Mouse (Mus musculus): ENCODE results near the gene Tulp2. TPM values are rescaled to one million over a fixed set of nuclear protein-coding genes. Genes with fewer than 3 reads are reported as not detected.
"Not testable (repeated sequence)": the region's sequence is repeated elsewhere in the genome, so short reads cannot be mapped to it uniquely, and the experiment has no call there.

Tulp2 gene
- polyA plus RNA-seq, 1 experiment = 0.20 TPM

DNA sequence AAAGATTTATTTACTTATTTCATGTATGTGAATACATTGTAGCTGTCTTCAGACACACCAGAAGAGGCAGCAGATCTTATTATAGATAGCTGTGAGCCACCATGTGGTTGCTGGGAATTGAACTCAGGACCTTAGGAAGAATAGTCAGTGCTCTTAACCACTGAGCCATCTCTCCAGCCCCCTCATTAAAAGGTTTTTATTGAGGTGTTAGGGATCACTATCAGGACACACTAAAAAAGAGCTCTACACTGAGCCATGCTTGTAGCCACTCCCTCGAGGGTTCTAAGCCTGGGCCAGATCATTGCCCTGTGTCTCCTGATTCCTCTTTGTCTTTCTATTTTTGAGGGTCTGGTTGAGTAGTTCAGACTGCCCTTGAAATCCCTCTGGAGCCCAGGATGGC is 5.2 kb upstream of the Tulp2 start:
- no peaks in the 10 kb centered on the region for H3K27me3 ChIP-seq (replicated peaks; ENCODE audit: control insufficient read depth, insufficient read depth, low read length)
- DNase-seq = no peak
- no peak overlapping the region for H3K4me3 ChIP-seq (ENCODE audit: insufficient read depth, low read depth, low read length)
- no peak overlapping the region for H3K27ac ChIP-seq (ENCODE audit: insufficient read depth, low read depth, low read length)
- TF ChIP-seq POLR2A (IDR thresholded peaks at IDR 0.05; ENCODE audit: low read depth, low read length) (no peak), CTCF (conservative IDR thresholded peaks at IDR 0.05; ENCODE audit: insufficient read depth, insufficient read length, low read depth, low read length) (no peak)
- no peaks in the 10 kb centered on the region; the same call in 1 of the 2 replicates for H3K4me1 ChIP-seq (ENCODE audit: control insufficient read depth, insufficient read depth, low read length)
- no peaks in the 10 kb centered on the region for H3K36me3 ChIP-seq (ENCODE audit: control insufficient read depth, insufficient read depth, low read length)
- WGBS = 31% methylated on average over 1 of the region's 1 CpGs

GRCm38 (mm10) chr7:45477003-45477402 is 4.7 kb upstream of the Tulp2 start:
- Histone ChIP-seq H3K36me3 (ENCODE audit: control insufficient read depth, insufficient read depth, low read length) (no peaks in the 10 kb centered on the region), H3K27ac (ENCODE audit: insufficient read depth, low read depth, low read length) (no peak overlapping the region), H3K4me3 (ENCODE audit: insufficient read depth, low read depth, low read length) (no peak overlapping the region), H3K4me1 (ENCODE audit: control insufficient read depth, insufficient read depth, low read length) (no peaks in the 10 kb centered on the region; the same call in 1 of the 2 replicates), H3K27me3 (replicated peaks; ENCODE audit: control insufficient read depth, insufficient read depth, low read length) (no peaks in the 10 kb centered on the region)
- peak; percentile 78 for DNase-seq
- 2% methylated on average over 3 of the region's 3 CpGs for WGBS
- TF ChIP-seq POLR2A (IDR thresholded peaks at IDR 0.05; ENCODE audit: low read depth, low read length) (no peak), CTCF (conservative IDR thresholded peaks at IDR 0.05; ENCODE audit: insufficient read depth, insufficient read length, low read depth, low read length) (peak; percentile 73)

DNA sequence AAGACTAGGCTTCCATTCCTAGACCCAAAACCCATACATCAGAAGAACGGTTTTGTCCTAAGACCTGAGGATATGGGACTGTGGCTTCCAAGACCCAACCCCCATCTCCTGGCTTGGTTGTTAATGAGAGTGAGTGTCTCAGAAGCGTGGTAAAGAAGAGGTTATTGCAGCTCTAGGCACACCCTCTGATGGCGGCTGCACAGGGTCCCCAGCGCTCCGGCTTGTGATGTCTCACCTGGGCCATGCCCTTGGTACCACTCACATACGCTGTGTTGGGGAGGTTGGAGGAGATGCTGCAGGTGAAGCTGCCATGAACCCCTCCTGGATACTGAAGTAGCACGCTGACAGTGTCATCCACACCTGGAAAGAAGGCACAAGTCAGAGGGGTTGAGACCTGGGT is 2.9 kb upstream of the Tulp2 start:
- H3K36me3 ChIP-seq (ENCODE audit: control insufficient read depth, insufficient read depth, low read length) = no peaks in the 10 kb centered on the region
- TF ChIP-seq CTCF (conservative IDR thresholded peaks at IDR 0.05; ENCODE audit: insufficient read depth, insufficient read length, low read depth, low read length) (no peak), POLR2A (IDR thresholded peaks at IDR 0.05; ENCODE audit: low read depth, low read length) (no peak)
- no peaks in the 10 kb centered on the region for H3K27me3 ChIP-seq (replicated peaks; ENCODE audit: control insufficient read depth, insufficient read depth, low read length)
- no peaks in the 10 kb centered on the region; the same call in 1 of the 2 replicates for H3K4me1 ChIP-seq (ENCODE audit: control insufficient read depth, insufficient read depth, low read length)
- no peak overlapping the region for H3K27ac ChIP-seq (ENCODE audit: insufficient read depth, low read depth, low read length)
- DNase-seq = no peak
- no peak overlapping the region for H3K4me3 ChIP-seq (ENCODE audit: insufficient read depth, low read depth, low read length)
- WGBS = 96% methylated on average over 7 of the region's 7 CpGs

- H3K36me3 ChIP-seq (ENCODE audit: control insufficient read depth, insufficient read depth, low read length); H3K4me1 ChIP-seq (ENCODE audit: control insufficient read depth, insufficient read depth, low read length); H3K4me3 ChIP-seq (ENCODE audit: insufficient read depth, low read depth, low read length); H3K27me3 ChIP-seq (replicated peaks; ENCODE audit: control insufficient read depth, insufficient read depth, low read length); H3K27ac ChIP-seq (ENCODE audit: insufficient read depth, low read depth, low read length): not testable (repeated sequence)
- peak; percentile 23 for DNase-seq
- 59% methylated on average over 4 of the region's 4 CpGs for WGBS
Measured at GRCm38 (mm10) chr7:45480310-45480709, 1.4 kb upstream of the Tulp2 start.

DNA sequence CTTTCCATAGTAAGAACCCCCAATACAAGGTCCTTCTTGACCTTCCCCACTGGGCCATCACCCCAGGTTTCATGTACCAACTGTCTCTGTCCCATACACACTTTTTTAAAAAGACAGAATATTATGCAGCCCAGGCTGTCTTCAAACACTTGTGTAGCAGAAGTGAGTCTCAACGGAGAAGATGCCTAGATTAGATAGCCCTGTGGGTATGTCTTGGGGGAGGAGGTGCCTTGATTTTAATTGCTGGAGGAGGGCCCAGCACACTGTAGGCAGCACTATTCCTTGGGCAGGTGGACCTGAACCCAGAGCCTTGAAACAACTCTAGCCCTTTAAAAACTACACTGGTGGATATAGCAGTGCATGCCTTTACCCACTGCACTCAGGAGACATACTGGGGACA is 489 bp downstream of the Tulp2 start:
- no peak overlapping the region for H3K27ac ChIP-seq (ENCODE audit: insufficient read depth, low read depth, low read length)
- no peaks in the 10 kb centered on the region for H3K36me3 ChIP-seq (ENCODE audit: control insufficient read depth, insufficient read depth, low read length)
- no peak for DNase-seq
- H3K4me3 ChIP-seq (ENCODE audit: insufficient read depth, low read depth, low read length) = no peak overlapping the region
- TF ChIP-seq POLR2A (IDR thresholded peaks at IDR 0.05; ENCODE audit: low read depth, low read length) = no peak
- no peak for TF ChIP-seq CTCF (conservative IDR thresholded peaks at IDR 0.05; ENCODE audit: insufficient read depth, insufficient read length, low read depth, low read length)
- H3K4me1 ChIP-seq (ENCODE audit: control insufficient read depth, insufficient read depth, low read length) = no peaks in the 10 kb centered on the region; the same call in 1 of the 2 replicates
- H3K27me3 ChIP-seq (replicated peaks; ENCODE audit: control insufficient read depth, insufficient read depth, low read length) = no peaks in the 10 kb centered on the region
- 94% methylated on average over 1 of the region's 1 CpGs for WGBS

- H3K36me3 ChIP-seq (ENCODE audit: control insufficient read depth, insufficient read depth, low read length); H3K27ac ChIP-seq (ENCODE audit: insufficient read depth, low read depth, low read length); H3K4me1 ChIP-seq (ENCODE audit: control insufficient read depth, insufficient read depth, low read length); H3K27me3 ChIP-seq (replicated peaks; ENCODE audit: control insufficient read depth, insufficient read depth, low read length); H3K4me3 ChIP-seq (ENCODE audit: insufficient read depth, low read depth, low read length); DNase-seq: not testable (repeated sequence)
- WGBS = 93% methylated on average over 5 of the region's 5 CpGs
Measured at GRCm38 (mm10) chr7:45484985-45485384, 3.3 kb downstream of the Tulp2 start.

DNA sequence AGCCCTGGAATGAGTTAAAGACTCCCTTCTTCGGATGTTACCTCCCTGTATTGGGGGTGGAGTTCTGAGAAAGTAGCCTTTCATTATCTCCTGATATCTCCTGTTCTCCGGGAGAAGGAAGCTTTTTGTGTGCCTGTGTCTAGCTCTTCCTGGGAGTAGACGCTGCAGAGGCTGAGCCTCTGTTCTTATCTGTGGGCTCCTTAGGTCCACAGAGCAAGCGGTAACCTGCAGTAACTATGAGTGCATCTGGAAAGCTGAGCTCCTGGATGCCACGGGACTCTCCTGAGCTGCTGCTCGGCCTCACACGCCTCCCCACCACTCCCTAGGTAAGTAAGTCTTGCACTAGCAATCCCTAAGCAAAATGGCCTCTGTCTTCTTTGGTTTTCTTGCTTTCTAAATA is 4.5 kb downstream of the Tulp2 start:
- H3K4me3 ChIP-seq (ENCODE audit: insufficient read depth, low read depth, low read length) = no peak overlapping the region
- no peaks in the 10 kb centered on the region for H3K27me3 ChIP-seq (replicated peaks; ENCODE audit: control insufficient read depth, insufficient read depth, low read length)
- no peaks in the 10 kb centered on the region for H3K36me3 ChIP-seq (ENCODE audit: control insufficient read depth, insufficient read depth, low read length)
- 78% methylated on average over 7 of the region's 7 CpGs for WGBS
- peaks cover 8% of the 10 kb centered on the region for H3K4me1 ChIP-seq (ENCODE audit: control insufficient read depth, insufficient read depth, low read length)
- DNase-seq = no peak
- TF ChIP-seq POLR2A (IDR thresholded peaks at IDR 0.05; ENCODE audit: low read depth, low read length) = no peak
- TF ChIP-seq CTCF (conservative IDR thresholded peaks at IDR 0.05; ENCODE audit: insufficient read depth, insufficient read length, low read depth, low read length) = no peak
- H3K27ac ChIP-seq (ENCODE audit: insufficient read depth, low read depth, low read length) = no peak overlapping the region

DNA sequence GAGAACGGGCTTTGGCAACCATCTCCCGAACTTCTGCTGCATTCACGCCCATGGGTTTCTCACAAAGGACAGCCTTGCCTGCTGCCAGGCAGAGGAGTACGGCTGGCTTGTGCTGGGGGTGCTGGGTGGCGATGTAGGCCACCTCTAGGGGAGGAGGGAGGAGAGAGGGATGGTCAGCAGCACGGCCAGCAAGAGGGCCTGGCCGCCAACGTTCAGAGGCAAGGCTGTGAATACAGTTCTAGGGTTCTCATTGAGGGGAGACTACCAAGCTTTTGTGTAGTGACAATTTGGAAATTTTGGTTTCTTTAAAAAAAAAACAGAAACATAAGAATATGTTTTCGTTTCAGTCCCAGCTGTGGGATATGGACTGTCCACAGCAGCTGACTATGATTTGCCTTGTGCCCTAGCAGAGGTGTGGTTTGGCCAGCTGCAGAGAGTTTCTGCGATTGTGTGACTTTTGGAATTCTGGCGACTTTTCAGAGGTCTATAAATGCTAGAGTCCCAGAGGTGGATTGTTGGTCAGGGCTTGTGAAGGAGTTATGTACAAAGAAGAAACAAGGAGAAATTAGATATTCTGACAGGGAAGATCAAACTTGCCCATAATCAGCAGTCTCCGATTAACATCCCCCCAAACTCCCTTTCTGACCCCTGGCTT is 5.2 kb downstream of the Tulp2 start, which contains the start of gene Gm45808:
TSS of gene Gm45808 (minus strand) at position 51 of the 655 bp plus-strand sequence.
- peak; percentile 56 for DNase-seq
- Histone ChIP-seq H3K27me3 (replicated peaks; ENCODE audit: control insufficient read depth, insufficient read depth, low read length) (no peaks in the 10 kb centered on the region), H3K4me1 (ENCODE audit: control insufficient read depth, insufficient read depth, low read length) (peaks cover 10% of the 10 kb centered on the region), H3K27ac (ENCODE audit: insufficient read depth, low read depth, low read length) (no peak within 1 kb of the TSS), H3K4me3 (ENCODE audit: insufficient read depth, low read depth, low read length) (no peak within 1 kb of the TSS), H3K36me3 (ENCODE audit: control insufficient read depth, insufficient read depth, low read length) (no peaks in the 10 kb centered on the region)
- WGBS = 77% methylated on average over 12 of the region's 12 CpGs
- TF ChIP-seq POLR2A (IDR thresholded peaks at IDR 0.05; ENCODE audit: low read depth, low read length) = no peak
- no peak for TF ChIP-seq CTCF (conservative IDR thresholded peaks at IDR 0.05; ENCODE audit: insufficient read depth, insufficient read length, low read depth, low read length)
